Mouse (Mus musculus) granulocyte monocyte progenitor cell, adult 5-6 weeks (primary cell): ENCODE results near the gene Skiv2l. TPM values are rescaled to one million over a fixed set of nuclear protein-coding genes. Genes with fewer than 3 reads are reported as not detected.
A peak's percentile ranks its signal among the peaks of the same experiment; 100 is the strongest.

ENCODE experiments used
- ATAC-seq: replicated peaks from 2 replicates; pipeline ENCODE4 v1.8.0; 2016; ENCODE audit warnings: mild to moderate bottlenecking, moderate TSS enrichment, inconsistent platforms; ENCODE audit not compliant: poor library complexity, severe bottlenecking
- total RNA-seq, 2 experiments: library from RNA; stranded (forward) in 1 of 2; stranded (reverse) in 1 of 2; fragments of 200-712, 200-1000 nt in 1 of 2; fragments of >200 nt in 1 of 2; fragmentation: Nextera tagmentation in 1 of 2; gene quantifications; 2 replicates each; pipeline ENCODE4 v1.2.3; 2014 to 2017

Skiv2l gene
- total RNA-seq, 2 experiments from 2014 or later: 29.3 to 48.4 TPM

- no peak for ATAC-seq
Observed at GRCm38 (mm10) chr17:34881166-34881565, 31.2 kb upstream of the Skiv2l start.

GRCm38 (mm10) chr17:34879336-34879879 lies 29.4 kb upstream of the Skiv2l start, which contains the start of gene Zbtb12:
Gene Zbtb12 (plus strand): TSS chr17:34879483.
- peak; percentile 52; the same call in 1 of the 2 replicates for ATAC-seq

GRCm38 (mm10) chr17:34874321-34874720 lies 24.3 kb upstream of the Skiv2l start:
- ATAC-seq: no peak

- ATAC-seq: no peak
Observed at GRCm38 (mm10) chr17:34865981-34866380, 16.0 kb upstream of the Skiv2l start.

- no peak for ATAC-seq
Observed at GRCm38 (mm10) chr17:34862416-34863081, 12.5 kb upstream of the Skiv2l start, which contains the start of gene Cfb. Gene Cfb (minus strand): TSS chr17:34862518.

GRCm38 (mm10) chr17:34861704-34862415 lies 11.8 kb upstream of the Skiv2l start:
- ATAC-seq: 0 out of 2 replicates have a peak, but pooled peaks have one; percentile 8

- no peak for ATAC-seq
Observed at GRCm38 (mm10) chr17:34860514-34860913, 10.5 kb upstream of the Skiv2l start.

GRCm38 (mm10) chr17:34858670-34859069 lies 8.7 kb upstream of the Skiv2l start:
- ATAC-seq: peak; percentile 50

- ATAC-seq: peak; percentile 45
Observed at GRCm38 (mm10) chr17:34855825-34856224, 5.8 kb upstream of the Skiv2l start.

- ATAC-seq: no peak
Observed at GRCm38 (mm10) chr17:34854761-34855160, 4.8 kb upstream of the Skiv2l start.

- no peak for ATAC-seq
Observed at GRCm38 (mm10) chr17:34853511-34853910, 3.5 kb upstream of the Skiv2l start.

GRCm38 (mm10) chr17:34850517-34851125 lies 611 bp upstream of the Skiv2l start:
- no peak for ATAC-seq

- no peak for ATAC-seq
Observed at GRCm38 (mm10) chr17:34847615-34848014, 2.4 kb downstream of the Skiv2l start.

- no peak for ATAC-seq
Observed at GRCm38 (mm10) chr17:34847192-34847591, 2.8 kb downstream of the Skiv2l start.

GRCm38 (mm10) chr17:34844884-34845283 lies 5.1 kb downstream of the Skiv2l start:
- ATAC-seq: no peak

GRCm38 (mm10) chr17:34840736-34841307 lies 9.2 kb downstream of the Skiv2l start:
- ATAC-seq: no peak

- no peak for ATAC-seq
Observed at GRCm38 (mm10) chr17:34838785-34839184, 11.2 kb downstream of the Skiv2l start.

- ATAC-seq: no peak
Observed at GRCm38 (mm10) chr17:34837464-34838324, 12.3 kb downstream of the Skiv2l start.

- peak; percentile 96 for ATAC-seq
Observed at GRCm38 (mm10) chr17:34836856-34837221, 13.2 kb downstream of the Skiv2l start, which contains the start of the genes Stk19 and Dxo. Gene Stk19 (minus strand): TSS chr17:34836945. Gene Dxo (plus strand): TSS chr17:34837019.
